Mouse (Mus musculus): ENCODE measurements at regions not wholly inside any gene's neighbourhood (a gene's known extent, or its start where the extent isn't known, plus 50 kb on each side); places are given as distances from the start of the nearest gene placed in this dataset.

DNA sequence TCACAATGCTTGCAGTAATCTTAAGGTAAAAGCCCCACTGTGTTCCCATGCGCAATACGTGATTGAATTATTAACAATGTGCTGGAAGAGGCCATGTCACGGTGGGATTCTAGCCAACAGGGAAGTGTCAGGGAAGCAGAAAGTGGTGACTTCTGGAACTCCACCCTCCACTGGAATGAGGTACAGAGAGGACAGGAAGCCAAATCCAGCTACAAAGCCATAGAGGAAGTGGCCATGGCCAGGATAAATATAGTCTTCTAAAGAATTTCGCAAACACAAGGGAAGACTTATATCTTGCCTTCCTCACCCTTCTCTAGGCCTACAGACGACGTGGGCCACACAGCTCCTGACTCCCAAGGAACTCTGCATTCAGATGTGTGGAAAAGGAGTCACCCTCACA is 98.7 kb downstream of the Trib2 start:
- H3K4me2 ChIP-seq (ENCODE audit: low read depth) = no peak overlapping the region
- DNase-seq (no peak), ATAC-seq (no peak)
- 87% methylated on average over 6 of the region's 6 CpGs for WGBS
- H3K36me3 ChIP-seq (ENCODE audit: insufficient read depth) = no peaks in the 10 kb centered on the region
- H3K9me3 ChIP-seq (ENCODE audit: low read length) = no peaks in the 10 kb centered on the region
- TF ChIP-seq CTCF (IDR thresholded peaks at IDR 0.05; ENCODE audit: low read depth) = no peak
- H3K27ac ChIP-seq (ENCODE audit: low read depth, low read length) = no peak overlapping the region
- no peak overlapping the region for H3K9ac ChIP-seq
- no peaks in the 10 kb centered on the region for H3K27me3 ChIP-seq (ENCODE audit: insufficient read depth, low read length)
- H3K4me3 ChIP-seq (ENCODE audit: low read depth, low read length) = no peak overlapping the region
- H3K4me1 ChIP-seq (ENCODE audit: insufficient read depth) = no peaks in the 10 kb centered on the region

DNA sequence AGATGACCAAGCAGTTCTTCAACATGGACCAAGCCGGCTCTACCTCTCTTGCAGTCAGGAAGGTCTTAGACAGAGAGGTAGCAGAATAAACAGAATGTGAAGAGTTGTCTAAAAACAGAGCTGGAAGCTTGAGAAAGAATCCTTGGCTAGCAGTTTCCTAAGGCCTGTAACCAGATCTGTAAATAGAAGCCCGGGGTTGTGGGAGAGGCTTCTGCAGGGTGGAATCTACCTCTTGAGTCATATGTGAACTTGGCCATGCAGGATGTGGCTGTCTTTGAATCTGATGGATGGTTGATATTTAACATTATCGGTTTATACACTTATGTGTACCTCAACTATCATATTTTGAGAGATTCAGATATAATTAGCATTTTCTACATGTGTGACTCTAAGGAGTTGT is 99.4 kb downstream of the Trib2 start:
- Histone ChIP-seq H3K27me3 (ENCODE audit: insufficient read depth, low read length) (no peaks in the 10 kb centered on the region), H3K4me2 (ENCODE audit: low read depth) (no peak overlapping the region), H3K27ac (ENCODE audit: low read depth, low read length) (no peak overlapping the region), H3K9me3 (ENCODE audit: low read length) (no peaks in the 10 kb centered on the region), H3K4me1 (ENCODE audit: insufficient read depth) (no peaks in the 10 kb centered on the region), H3K36me3 (ENCODE audit: insufficient read depth) (no peaks in the 10 kb centered on the region), H3K4me3 (ENCODE audit: low read depth, low read length) (no peak overlapping the region), H3K9ac (no peak overlapping the region)
- DNase-seq (no peak), ATAC-seq (no peak)
- 91% methylated on average over 3 of the region's 3 CpGs for WGBS
- no peak for TF ChIP-seq CTCF (IDR thresholded peaks at IDR 0.05; ENCODE audit: low read depth)

DNA sequence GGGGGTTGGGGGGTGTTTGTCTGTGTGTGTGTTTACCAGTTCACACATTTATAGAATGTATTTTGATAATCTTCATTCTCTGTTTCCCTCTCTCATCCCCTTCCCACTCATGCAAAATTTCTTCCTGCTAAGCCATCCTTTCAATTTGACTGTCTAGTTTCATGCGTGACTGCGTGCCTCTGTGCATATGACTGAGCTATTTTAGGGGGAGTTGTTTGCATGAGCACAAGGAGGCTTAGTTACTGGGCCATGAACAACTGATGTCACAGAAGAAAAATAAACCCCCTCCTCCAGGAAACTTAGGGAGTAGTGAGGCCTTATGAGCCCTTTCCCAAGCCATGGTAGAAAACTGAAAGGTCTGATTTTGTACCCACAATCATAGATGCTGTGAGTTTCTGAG is 103.1 kb downstream of the Trib2 start:
- no peaks in the 10 kb centered on the region for H3K36me3 ChIP-seq (ENCODE audit: insufficient read depth)
- no peak overlapping the region for H3K27ac ChIP-seq (ENCODE audit: low read depth, low read length)
- TF ChIP-seq CTCF (IDR thresholded peaks at IDR 0.05; ENCODE audit: low read depth) = no peak
- H3K9me3 ChIP-seq (ENCODE audit: low read length) = no peaks in the 10 kb centered on the region
- H3K27me3 ChIP-seq (ENCODE audit: insufficient read depth, low read length) = no peaks in the 10 kb centered on the region
- no peak overlapping the region for H3K4me3 ChIP-seq (ENCODE audit: low read depth, low read length)
- no peak overlapping the region for H3K9ac ChIP-seq
- WGBS = 87% methylated on average over 2 of the region's 2 CpGs
- no peak for DNase-seq
- no peak for ATAC-seq
- H3K4me1 ChIP-seq (ENCODE audit: insufficient read depth) = no peaks in the 10 kb centered on the region
- H3K4me2 ChIP-seq (ENCODE audit: low read depth) = no peak overlapping the region

DNA sequence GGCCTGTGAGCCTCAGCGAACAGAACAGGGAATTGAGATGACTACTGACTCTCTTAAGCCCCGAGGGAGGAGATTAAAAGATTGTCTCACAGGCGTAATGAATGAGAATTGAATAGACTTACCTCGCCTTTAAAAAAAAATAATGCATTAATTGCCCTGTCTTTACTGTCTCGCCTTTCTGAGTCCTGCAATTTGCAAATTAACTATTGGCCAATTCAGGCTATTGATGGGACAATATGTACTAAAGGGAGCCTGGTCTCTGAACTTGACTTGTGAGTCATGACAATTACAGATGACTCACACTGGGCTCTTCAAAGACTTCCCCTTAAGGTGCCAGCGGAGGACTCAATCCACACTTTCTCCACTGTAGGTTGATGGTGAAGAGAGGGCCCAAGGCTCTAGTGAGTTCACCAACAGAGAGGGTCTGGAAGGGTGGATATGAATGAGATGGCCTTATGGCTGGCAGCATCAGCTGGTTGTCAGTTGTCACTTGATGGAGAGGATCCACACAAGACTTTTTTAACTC is 109.1 kb downstream of the Trib2 start:
- ATAC-seq (no peak), DNase-seq (no peak)
- TF ChIP-seq CTCF (IDR thresholded peaks at IDR 0.05; ENCODE audit: low read depth) = no peak
- H3K27ac ChIP-seq (ENCODE audit: low read depth, low read length) = no peak overlapping the region
- no peaks in the 10 kb centered on the region for H3K27me3 ChIP-seq (ENCODE audit: insufficient read depth, low read length)
- no peak overlapping the region for H3K4me2 ChIP-seq (ENCODE audit: low read depth)
- no peak overlapping the region for H3K4me3 ChIP-seq (ENCODE audit: low read depth, low read length)
- H3K36me3 ChIP-seq (ENCODE audit: insufficient read depth) = no peaks in the 10 kb centered on the region
- no peaks in the 10 kb centered on the region for H3K9me3 ChIP-seq (ENCODE audit: low read length)
- WGBS = 56% methylated on average over 6 of the region's 6 CpGs
- no peaks in the 10 kb centered on the region for H3K4me1 ChIP-seq (ENCODE audit: insufficient read depth)
- no peak overlapping the region for H3K9ac ChIP-seq

DNA sequence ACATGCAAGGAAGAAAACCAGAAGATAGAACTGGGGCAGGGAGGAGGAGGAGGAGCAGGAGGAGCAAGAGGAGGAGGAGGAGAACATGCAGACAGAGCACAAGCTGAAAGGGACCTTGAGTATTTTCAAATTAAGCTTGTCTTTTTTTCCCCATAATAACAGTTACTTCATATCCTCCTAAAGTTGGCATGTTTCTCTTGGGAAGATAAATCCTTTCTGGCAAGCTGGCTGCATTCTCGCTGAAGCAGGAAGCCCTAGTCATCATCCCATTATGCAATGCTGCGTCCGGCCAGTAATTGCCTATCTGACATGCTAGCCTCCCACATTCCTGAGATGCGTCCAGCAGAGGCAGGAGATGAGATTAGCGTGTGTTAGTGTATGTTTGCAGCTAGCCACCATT is 112.3 kb downstream of the Trib2 start:
- no peaks in the 10 kb centered on the region for H3K27me3 ChIP-seq (ENCODE audit: insufficient read depth, low read length)
- no peak overlapping the region for H3K4me2 ChIP-seq (ENCODE audit: low read depth)
- ATAC-seq (no peak), DNase-seq (no peak)
- no peak overlapping the region for H3K4me3 ChIP-seq (ENCODE audit: low read depth, low read length)
- no peak overlapping the region for H3K9ac ChIP-seq
- TF ChIP-seq CTCF (IDR thresholded peaks at IDR 0.05; ENCODE audit: low read depth) = no peak
- no peak overlapping the region for H3K27ac ChIP-seq (ENCODE audit: low read depth, low read length)
- no peaks in the 10 kb centered on the region for H3K9me3 ChIP-seq (ENCODE audit: low read length)
- H3K4me1 ChIP-seq (ENCODE audit: insufficient read depth) = no peaks in the 10 kb centered on the region
- H3K36me3 ChIP-seq (ENCODE audit: insufficient read depth) = no peaks in the 10 kb centered on the region
- WGBS = 60% methylated on average over 5 of the region's 5 CpGs

DNA sequence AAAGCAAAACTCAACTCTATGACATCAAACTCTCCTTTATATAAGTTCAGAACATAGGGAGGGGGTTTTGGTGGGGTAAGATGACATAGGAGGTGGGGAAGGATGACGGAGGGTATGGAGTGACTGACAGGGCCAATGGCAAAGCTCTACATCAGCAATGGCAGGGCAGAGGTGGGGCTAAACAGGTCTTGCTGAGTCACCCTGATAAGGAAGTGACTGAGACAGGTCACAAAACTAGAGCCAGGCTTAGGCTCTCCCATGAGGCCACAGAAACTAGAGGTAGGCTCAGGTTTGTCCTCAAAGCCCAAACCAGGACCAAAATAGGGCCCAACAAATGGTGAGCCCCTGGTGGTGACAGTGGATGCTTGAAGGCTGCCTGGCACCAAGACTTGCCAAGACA is 114.6 kb downstream of the Trib2 start:
- WGBS = 82% methylated on average over 1 of the region's 1 CpGs
- no peak for DNase-seq
- no peaks in the 10 kb centered on the region for H3K36me3 ChIP-seq (ENCODE audit: insufficient read depth)
- TF ChIP-seq CTCF (IDR thresholded peaks at IDR 0.05; ENCODE audit: low read depth) = no peak
- ATAC-seq = no peak
- no peak overlapping the region for H3K27ac ChIP-seq (ENCODE audit: low read depth, low read length)
- no peak overlapping the region for H3K9ac ChIP-seq
- no peak overlapping the region for H3K4me3 ChIP-seq (ENCODE audit: low read depth, low read length)
- H3K4me2 ChIP-seq (ENCODE audit: low read depth) = no peak overlapping the region
- H3K9me3 ChIP-seq (ENCODE audit: low read length) = no peaks in the 10 kb centered on the region
- H3K4me1 ChIP-seq (ENCODE audit: insufficient read depth) = no peaks in the 10 kb centered on the region
- H3K27me3 ChIP-seq (ENCODE audit: insufficient read depth, low read length) = no peaks in the 10 kb centered on the region

DNA sequence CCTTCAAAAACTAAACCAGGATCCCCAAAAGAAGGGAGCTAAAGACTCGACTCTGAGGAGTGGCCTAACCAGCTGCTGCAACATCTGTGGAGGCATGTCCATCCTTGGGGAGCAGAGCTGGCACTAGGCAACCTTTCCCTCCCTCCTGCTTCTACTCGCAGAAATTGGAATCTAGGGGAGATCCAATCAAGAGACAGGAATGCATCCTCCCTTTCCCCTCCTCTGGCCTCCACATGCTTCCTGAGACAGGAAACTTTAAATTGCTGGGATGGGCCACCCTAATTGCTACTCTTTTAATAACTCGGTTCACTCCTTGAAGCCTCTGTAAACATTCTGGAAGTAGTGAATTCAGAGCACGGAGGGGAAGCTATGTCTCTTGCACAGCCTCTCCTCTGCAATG is 117.9 kb downstream of the Trib2 start:
- 73% methylated on average over 4 of the region's 4 CpGs for WGBS
- no peak overlapping the region for H3K4me2 ChIP-seq (ENCODE audit: low read depth)
- no peak overlapping the region for H3K9ac ChIP-seq
- TF ChIP-seq CTCF (IDR thresholded peaks at IDR 0.05; ENCODE audit: low read depth) = no peak
- DNase-seq (no peak), ATAC-seq (no peak)
- H3K4me1 ChIP-seq (ENCODE audit: insufficient read depth) = no peaks in the 10 kb centered on the region
- no peak overlapping the region for H3K27ac ChIP-seq (ENCODE audit: low read depth, low read length)
- no peaks in the 10 kb centered on the region for H3K9me3 ChIP-seq (ENCODE audit: low read length)
- no peak overlapping the region for H3K4me3 ChIP-seq (ENCODE audit: low read depth, low read length)
- no peaks in the 10 kb centered on the region for H3K27me3 ChIP-seq (ENCODE audit: insufficient read depth, low read length)
- H3K36me3 ChIP-seq (ENCODE audit: insufficient read depth) = no peaks in the 10 kb centered on the region
